Comparison of ENCODE assay signal across 8 mouse cellular contexts in the genomic region with DNA sequence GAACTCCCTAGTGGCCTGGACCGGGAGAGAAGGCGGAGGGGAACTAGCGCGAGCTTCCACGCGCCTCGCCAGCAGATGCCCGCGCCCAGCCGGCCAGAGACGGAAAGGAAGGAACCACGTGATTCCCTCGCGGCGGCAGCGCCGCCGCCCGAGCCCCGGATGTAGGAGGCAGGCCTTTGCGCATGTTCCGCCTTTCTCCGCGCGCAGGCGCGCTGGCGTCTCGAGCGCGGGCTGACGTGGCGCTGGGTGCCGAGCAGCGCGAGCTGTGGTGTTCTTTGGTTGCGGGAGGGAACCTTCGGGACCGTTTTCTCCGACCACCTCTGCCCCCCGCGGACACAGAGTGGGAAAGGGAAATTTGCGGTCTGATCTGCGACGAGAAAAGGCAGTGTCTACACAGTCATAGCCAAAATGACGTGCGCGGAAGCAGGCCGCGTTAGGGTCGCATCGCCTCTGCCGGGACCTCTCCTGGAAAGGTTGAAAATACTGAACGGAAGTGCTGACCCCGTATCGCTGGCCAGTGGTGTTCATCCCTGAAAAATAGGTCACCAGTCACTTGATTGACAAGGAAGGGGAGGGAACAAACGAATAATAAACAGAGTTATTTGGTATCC. TPM values are rescaled to one million over a fixed set of nuclear protein-coding genes. Genes with fewer than 3 reads are reported as not detected.
DNase-seq lines count a peak whose midpoint lies in the region; ATAC-seq lines count a peak whose summit lies in the region.

A gene (minus strand): TSS at position 108 of the 611 bp plus-strand sequence.

- peak within 1 kb of the TSS; percentile 100 for H3K9ac ChIP-seq in hindbrain, embryonic 13.5 days

- under 1% methylated on average over 57 of the region's 57 CpGs for WGBS in hindbrain, embryonic 13.5 days

- peak; percentile 95 for ATAC-seq in hindbrain, embryonic 13.5 days (ENCODE audit: low FRiP score)

- DNase-seq in NIH3T3 (ENCODE audit: low read depth): peak; percentile 99
- DNase-seq in cerebellum, postnatal 10 days: peak; percentile 97 to 98
- DNase-seq in frontal cortex, postnatal 14 days (ENCODE audit: low spot score in 2 of 2): peak; percentile 89 to 94
- DNase-seq in layer of hippocampus, postnatal 25 days (ENCODE audit: extremely low spot score in 1 of 2, low spot score in 1 of 2): peak; percentile 90 to 95
- DNase-seq in lung, postnatal 25 days (ENCODE audit: low spot score): peak; percentile 94
- peak; percentile 95 for DNase-seq in retina, embryonic 14.5 days (ENCODE audit: low spot score)
- DNase-seq in thymus, postnatal 4 days: peak; percentile 95

- H3K36me3 ChIP-seq in hindbrain, embryonic 13.5 days: no peaks in the 10 kb centered on the region

- H3K27ac ChIP-seq in hindbrain, embryonic 13.5 days: peak within 1 kb of the TSS; percentile 98

- peaks cover 25% of the 10 kb centered on the region for H3K4me1 ChIP-seq in hindbrain, embryonic 13.5 days (replicated peaks)

- H3K4me2 ChIP-seq in hindbrain, embryonic 13.5 days: peak within 1 kb of the TSS; percentile 81

- no peaks in the 10 kb centered on the region for H3K27me3 ChIP-seq in hindbrain, embryonic 13.5 days

- H3K9me3 ChIP-seq in hindbrain, embryonic 13.5 days: no peaks in the 10 kb centered on the region

- H3K4me3 ChIP-seq in hindbrain, embryonic 13.5 days: peak within 1 kb of the TSS; percentile 84

RNA-seq across cellular contexts. Expression of the gene that starts here (rescaled TPM):
- 112 and 121 TPM in 2 replicates for polyA plus RNA-seq in hindbrain, embryonic 13.5 days (2015; fragmentation: Nextera tagmentation; extraction: Ambion mirVana)
- total RNA-seq in layer of hippocampus, postnatal 25 days (2021): 100 to 1,000 TPM in 1 of 2 experiments, 10 to 100 TPM in 1; 88.6 to 103 TPM

Comparison
In these comparisons a context has a peak if more than half of its experiments do, and no peak if none do; other contexts are left out.
1. Peak in every context shown above with its lines: DNase-seq, ATAC-seq, H3K4me3 ChIP-seq and H3K27ac ChIP-seq.